Mouse (Mus musculus): ENCODE measurements around the gene Kcnj6.

Kcnj6 gene

DNA sequence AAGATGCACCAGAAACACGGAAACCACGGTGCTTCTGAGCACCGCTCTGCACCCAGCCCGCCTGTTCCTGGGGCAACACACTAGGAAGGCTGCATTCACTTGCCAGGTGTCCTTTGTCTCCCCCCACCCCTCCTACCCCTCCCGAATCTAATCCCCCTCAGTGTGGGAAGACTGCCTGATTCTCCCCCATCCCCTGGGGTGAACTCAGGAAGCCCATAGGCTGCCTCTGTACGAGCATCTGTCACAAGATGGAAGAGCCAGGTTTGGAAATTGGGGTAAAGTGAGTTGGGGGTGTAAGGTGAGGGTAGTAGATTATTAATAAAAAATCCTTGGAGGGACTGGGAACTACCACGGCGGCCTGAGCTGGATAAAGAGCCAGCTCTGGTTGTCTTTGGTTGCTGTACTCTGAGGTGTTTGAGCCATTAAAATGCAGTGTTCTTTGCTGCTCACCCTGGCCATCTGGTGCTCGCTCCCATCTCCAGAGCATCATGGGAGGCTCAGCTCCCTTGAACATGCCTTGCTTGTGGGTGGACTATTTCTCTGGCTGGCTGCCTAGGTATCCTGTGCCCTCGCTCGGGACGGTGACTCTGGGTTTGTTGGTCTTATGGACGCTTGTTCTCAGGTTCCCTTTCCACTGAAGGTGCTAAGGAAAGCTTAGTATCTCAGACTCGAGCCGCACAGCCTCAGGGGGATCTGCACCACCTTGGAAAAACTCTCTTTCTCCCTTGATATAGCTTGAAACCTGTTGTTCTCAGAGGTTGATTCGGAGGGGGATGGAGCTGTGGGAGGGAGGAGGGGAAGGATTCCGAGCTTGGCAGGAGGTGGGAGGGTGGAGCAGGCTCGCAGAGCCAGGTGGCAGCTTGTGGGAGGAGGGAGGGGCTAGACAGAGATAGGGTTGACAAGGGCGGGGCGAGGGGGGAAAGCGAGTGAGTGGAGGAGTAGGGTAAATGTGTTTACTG, 65.9 kb downstream of the Kcnj6 start:
- DNase-seq = peak; percentile 82

DNA sequence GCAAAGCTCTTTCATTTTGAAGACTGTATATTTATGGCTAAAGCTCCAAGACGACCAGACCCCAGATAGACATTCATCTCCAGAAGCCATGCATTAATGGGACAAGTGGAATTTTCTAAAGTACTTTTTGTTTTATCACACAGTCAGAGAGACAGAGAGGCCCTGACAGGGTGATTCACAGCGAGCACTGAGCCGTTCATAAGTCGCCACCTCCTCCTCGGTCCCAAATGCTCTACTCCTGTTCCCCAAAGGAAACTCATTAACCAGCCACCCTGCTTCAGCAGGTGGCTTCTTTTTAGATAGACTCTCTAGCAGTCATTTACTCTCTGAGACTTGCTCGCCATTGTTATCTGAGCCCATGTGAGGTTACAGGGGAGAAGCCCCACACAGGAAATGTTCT, 72.1 kb downstream of the Kcnj6 start:
- DNase-seq = no peak

DNA sequence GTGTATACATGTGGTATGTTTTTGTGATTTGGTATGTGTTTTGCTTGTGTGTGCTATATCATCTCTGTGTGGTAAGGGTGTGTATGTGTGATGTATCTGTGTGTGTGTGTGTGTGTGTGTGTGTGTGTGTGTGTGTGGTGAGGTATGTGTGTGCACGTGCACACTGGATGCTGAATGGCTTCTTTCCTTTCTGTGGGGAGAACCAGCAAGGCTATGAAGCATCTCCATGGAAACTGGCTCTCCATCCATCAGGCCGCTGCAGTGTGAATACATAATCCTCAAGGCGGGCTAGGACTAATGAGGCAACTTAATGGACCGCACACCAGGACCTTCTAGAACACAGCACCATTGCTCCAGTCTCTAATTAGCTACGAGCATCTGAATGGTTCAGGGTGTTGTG, 78.3 kb downstream of the Kcnj6 start:
- no peak for DNase-seq

DNA sequence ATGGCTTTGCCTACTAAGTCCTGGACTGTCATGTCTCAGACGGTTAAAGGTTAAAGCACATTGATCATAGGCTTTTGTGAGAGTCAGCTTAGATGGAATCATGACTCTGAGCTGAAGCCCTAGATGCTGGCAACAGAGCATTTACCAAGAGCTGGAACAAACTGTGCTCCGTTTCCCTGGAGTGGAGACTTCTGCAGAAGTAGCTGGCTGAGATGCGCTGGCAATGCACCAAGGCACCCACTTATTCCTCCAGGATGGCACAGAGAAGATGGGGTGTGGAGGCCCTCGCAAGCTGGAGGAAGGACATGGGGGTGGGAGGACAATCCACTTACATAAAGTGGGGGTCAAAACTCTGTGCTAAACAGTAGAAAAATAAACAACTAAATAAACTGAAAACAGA, 91.5 kb downstream of the Kcnj6 start:
- no peak for DNase-seq

DNA sequence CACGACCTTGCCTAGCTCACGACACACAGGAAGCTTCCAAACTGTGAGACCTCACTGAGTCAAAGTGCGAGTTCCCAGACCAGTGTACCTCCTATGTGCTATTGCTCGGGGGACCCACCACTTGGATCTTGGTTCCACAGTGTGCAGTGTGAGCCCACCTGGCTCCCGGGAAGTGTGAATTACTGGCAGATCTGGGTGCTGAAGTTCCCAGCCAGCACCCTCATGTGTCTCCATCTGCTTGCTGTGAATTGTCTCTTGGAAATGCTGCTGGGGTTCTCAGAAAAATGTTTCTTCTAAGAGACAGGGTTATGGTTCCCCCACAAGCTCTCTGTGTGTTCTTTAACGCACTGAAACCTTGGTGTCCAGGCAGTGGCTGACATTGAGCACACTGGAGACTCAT, 98.7 kb downstream of the Kcnj6 start:
- no peak for DNase-seq

DNA sequence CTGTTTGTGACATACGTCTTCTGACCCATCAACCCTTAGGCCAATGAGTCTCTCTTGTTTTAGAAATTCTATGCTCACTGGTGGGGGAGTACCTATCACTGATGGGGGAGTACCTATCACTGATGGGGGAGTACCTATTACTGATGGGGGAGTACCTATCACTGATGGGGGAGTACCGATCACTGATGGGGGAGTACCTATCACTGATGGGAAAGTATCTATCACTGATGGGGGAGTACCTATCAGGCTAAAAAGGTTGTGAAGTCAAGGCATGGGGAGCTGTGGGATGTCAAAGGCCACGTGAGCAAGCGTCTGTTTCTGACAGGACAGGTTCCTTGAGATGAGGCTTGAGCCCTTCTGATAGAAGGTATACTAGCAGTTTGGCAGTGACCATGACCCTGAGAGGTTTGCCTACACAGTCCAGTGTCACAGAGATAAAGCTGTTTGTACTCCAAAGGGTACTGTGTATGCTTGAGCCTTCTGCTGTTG, 105.3 kb downstream of the Kcnj6 start:
- no peak for DNase-seq

DNA sequence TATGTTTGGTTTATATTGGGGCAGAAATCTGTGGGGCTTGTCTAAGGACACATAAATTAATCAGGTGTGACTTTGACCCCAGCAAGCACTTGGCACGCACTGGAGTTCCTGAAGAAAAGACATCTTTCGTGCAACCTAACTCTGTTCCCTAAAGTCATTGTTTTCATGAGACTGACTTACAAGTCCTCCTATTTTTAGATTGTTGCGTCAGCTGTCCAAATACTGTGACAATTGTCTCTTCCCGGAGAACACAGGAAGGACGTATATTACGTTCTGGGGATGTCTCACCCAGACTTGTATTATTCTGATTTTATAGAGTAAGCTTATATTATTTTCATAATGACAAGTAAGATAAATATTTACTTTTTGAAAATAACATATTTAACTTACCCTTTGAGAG, 106.9 kb downstream of the Kcnj6 start:
- DNase-seq = no peak

DNA sequence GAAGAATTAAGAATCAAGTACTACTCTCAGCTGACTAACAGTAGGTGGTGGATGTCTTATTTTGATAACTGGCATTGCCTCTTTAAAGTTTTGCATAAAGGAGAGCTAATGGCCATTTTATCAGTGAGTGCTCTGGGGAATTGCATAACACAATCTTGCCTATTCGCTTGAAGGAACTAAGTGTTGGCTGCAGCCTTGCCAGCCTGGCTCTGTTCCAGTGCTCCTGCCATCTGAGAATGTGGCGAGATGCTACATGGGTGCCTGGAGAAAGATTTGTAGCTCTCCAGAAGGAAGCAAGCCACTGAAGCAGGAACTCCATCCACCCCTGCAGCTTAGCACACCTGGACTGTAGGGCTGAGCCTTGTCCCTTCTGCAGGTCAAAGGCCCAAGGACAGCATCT, 107.4 kb downstream of the Kcnj6 start:
- DNase-seq = peak; percentile 49

DNA sequence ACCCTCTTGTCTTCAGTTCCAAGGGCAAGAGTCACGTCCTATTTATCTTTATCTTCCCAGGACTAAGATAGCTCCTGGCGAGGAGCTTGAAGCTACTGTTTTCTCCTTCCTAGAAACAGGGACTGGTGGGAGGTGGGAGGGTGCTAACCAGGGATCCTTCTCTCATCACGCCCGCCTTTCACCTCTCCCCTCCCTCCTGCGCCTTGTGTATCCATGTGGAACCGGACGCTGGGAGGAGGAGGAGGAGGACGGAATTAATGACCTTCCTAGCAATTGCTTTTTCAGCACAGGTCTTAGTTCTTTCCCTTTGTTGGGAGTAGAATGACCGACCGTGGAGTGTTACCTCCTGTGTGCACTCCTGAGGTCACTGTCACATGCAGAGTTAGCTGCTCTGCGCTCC, 108.9 kb downstream of the Kcnj6 start:
- no peak for DNase-seq

DNA sequence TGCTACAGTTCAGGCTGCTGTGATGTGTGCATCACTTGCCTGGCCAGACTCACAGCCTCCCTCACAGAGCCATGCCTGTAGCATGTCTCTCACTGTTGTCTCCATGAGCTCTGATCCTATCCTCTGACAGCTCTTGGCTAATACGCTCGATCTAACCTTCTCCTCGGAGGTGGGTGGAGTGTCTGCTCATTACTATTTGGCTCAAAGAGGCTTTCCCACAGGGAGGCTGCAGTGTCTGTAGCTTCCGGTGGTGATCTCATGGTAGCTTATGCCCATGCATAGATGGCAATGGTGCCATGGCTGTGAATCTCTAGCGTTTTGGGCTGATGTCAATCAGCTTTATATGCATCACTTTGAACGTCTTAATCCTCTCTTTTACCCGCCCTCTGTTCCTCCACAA, 111.1 kb downstream of the Kcnj6 start:
- DNase-seq = no peak

DNA sequence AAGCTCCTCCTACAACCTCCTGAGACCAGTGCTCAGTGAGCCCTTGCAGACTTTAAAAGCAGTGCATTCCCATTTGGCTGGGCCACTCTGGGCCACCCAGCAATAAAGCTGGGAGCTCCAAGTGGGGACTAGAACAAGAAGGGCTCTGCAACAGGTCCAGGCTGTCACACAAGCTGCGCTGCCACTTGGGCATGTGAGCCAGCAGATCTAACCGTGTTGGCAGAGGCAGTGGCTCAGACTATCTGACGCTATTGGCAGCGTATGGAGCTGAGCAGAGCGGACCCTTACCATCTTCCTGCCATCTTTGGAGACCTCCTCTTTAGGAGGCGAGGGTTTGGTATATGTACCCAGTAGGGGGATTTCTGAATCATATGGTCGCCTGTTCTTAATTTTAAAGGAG, 112.4 kb downstream of the Kcnj6 start:
- DNase-seq = peak; percentile 46

DNA sequence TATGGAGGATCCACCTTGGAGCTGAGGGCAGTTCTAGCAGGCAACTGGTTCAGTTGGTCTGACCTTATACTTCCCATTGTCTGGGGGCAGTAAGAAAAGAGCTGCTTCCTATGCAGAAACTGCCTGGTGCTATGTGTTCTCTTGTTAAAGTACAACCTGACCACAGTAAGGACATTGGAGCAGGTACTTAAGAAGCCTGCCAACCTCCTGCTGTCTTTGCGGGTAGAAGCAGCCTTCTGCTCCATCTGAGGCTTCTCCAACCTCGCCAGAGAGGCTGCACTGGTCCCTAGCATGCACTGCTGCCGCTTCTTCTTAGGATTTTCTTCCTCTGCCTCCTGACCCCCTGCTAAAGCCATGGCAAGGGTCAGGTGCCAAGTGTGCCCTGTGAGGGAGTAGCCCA, 113.6 kb downstream of the Kcnj6 start:
- DNase-seq = peak; percentile 45

DNA sequence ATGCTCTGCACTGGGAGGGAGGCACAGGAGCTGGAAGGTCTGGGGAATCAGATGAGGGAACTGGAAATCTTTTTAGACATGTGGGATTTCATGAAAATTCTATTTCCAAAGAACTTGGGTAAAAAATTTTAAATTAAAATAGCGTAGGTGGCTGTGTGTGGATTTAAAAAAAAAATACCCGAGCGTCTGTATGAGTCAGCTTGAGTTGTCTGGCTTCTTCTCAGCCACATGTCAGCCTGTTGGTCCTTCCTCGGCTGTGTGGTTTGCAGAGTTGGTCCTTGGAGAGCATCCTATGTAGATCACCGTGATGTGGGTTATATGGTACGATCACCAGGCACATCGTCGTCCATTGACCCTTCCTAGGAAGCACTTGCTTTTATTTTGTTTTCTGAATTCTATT, 114.3 kb downstream of the Kcnj6 start:
- DNase-seq = no peak

DNA sequence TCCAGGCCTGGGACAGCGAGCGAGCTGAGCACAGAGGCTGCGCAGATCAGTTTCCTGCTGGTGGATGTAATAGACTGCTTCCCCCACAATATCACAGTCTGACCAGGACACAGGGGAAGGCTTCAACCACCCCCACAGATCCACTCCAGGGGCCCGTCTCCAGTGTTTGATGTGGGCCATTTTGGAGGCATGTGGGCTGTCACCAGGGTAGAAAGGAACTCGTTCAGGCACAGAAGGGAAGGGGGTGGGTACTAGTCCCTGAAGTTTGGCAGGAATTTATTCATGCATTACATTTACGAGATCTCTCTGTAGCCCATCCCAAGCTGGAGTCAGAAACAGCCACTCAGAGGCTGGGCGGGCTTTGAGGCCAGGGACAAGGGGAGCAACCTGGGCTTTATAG, 115.4 kb downstream of the Kcnj6 start:
- DNase-seq = no peak

DNA sequence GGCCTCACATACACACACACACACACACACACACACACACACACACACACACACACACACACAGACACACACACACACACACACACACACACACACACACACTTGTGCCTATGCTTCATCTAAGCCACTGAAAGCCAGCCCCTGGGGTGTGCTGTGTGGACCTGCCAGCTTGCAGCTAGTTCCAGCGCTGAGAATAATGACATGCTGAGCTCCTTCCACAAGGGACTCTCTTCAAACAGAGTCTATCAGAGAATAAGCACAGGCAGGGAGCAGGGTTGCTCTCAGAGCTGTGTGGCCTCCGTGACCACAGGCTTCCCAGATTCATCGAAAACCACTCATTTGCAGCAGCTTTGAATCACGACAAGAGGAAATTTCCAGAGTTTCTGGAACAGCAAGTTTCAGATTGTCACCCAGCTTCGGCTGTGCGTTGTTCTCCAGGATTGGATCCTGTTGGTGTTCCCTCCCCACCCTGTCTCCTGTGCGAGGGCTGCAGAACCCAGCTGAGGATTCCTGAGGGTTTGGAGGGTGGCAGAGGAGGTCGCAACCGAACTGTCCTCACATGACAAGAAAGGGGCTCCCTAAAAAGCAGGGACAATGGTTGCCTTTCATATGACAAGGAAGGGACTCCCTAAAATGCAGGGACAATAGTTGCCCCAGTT, 124.8 kb downstream of the Kcnj6 start:
- no peak for DNase-seq

DNA sequence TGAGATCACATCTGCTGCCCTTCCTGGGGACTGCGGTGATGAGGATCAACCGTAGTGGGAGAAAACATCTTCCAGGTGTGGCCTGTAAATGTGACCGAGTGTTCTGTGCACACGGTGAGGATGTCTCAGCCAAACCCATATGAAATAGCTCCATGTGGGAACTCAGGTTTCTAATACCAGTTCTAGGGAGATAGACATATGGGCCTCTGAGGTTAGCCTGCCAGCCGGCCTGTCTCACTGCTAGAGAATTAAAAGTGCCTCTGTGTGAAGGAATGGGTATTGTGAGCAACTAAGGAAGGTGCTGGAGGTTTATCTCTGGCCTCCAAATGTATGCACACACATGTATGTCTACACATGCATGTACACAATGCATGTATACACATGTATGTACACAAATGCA, 129.1 kb downstream of the Kcnj6 start:
- no peak for DNase-seq

DNA sequence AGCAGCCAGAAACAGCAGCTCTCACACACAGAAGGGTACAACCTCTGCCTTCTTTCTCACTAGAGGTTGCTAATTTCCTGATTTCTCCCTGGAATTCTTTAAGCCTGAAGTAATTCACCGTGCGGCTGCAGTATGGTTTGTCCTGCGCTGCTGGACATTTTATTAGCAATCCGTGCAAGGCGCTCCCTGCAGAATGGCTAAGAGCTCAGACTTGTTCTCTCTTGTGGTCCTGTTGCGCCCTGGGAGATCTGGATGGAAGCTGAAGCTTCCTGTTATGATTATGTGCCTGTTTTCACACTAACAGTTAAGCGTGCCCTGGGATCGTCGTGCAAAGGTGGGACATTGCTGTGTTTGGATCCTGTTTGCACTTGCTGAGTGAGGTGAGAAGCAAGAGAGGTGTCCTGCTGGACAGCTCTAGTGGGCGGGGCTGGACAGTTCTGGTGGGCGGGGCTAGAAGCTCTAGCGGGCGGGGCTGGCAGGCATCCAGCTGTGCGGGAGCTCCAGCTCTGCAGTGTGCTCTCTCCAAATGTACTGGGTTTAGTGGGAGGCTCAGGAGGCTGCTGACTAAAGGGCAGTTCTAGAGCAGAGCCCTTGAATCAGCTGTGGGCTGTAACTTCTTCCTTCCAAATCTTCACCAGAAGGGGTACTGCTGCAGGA, 131.1 kb downstream of the Kcnj6 start:
- DNase-seq = no peak

DNA sequence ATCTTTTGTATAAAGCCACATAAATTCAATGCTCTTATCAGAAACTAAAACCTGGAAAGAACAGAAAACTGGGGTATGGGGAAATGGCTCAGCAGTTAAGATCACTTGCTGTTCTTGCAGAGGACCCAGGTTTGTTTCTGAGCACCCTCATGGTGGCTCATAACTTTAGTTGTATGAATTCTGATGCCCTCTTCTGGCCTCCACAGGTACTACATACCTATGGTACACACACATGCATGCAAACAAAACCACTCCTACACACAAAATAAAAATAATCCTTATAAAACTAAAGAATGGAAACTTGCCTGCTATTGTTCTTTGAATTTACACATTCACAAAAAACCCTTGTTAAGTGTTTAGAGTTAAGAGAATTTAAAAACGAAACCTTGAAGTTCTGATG, 131.7 kb downstream of the Kcnj6 start:
- no peak for DNase-seq

DNA sequence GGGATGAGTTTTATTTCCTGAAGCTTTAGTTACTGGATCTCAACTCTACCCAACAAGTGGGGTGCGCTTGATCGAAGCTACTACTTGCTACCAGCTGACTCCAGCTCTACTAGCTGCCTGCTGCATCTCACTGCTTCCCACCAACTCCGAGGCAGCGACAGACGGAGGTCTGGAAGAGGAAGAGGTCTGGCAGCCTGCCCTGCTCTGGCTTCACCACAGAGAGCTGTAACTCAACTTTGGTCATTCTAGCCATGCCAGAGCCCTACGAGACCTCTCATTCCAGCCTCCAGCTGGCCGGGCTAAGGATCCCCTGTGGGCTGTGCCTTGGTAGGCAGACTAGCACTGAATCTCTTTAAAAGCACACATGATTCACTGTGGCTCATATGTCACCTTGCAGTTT, 132.4 kb downstream of the Kcnj6 start:
- DNase-seq = peak; percentile 30

DNA sequence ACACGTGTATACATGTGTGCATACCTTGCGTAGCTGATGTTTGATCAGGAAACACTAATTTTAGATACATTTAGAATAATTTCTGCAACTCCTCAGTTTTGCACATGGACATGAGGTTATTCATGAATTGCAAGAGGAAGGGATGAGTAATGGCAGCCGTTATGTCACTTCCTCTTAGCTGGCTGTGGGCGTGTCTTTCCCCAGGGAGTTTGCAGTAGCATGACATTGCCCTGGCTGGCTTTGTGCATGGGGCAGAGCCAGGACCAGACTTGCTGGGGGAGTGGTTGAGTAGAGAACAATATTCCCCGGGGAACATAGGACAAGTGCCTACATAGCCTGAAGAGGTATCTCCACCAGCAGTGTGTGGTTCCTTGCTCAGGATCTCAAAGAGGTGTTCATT, 134.0 kb downstream of the Kcnj6 start:
- DNase-seq = no peak

DNA sequence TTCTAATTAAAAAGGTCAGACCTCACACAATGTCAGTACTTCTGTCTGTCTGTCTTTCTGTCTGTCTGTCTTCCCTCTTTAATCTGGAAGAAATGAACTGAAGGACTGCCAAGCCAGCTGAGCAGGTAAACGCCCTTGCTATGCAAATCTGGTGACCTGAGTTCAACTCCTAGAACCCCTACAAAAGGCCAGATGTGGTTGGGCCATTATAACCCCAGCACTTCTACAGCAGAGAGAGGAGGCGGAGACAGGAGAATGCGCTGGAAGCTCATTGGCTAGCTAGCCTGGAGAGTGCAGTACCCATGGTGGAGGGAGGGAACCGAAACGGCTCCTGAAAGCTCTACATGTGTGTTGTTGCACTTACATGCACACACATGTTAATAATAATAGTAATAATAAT, 141.5 kb downstream of the Kcnj6 start:
- DNase-seq = no peak

DNA sequence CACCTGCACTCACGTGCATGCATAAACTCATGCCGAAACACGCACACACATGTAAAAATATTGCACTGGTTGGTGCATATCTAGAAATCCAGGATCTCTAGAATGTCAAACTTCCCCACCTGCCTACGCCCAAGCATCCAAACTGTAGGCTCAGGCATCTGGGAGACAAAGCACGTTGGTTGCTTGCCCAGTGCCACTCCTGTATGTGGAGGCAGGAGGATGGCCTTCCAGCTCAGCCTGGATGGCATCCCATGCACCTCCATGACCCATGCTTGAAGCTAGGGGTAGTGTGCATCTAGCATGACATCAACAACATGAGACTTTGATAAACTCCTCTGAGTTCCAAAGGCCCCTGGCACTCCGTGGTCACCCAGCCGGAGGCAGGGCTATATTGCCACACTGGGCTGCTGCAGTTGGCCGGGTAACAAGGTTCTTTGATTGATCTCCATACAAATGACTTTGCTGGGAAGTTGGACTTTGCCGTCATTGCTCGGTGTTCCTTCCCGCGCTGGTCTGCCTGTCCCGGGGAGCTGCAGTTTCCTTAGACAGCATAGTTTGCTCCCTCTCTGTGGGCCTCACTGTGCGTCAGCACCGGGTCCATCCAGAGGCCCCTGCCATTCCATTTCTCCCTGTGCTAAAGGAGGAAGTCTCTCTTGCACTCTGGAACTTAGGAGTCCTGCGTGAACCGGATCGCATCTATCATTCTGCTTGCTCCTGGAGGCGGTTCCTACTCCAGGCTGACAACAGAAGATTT, 144.9 kb downstream of the Kcnj6 start:
- no peak for DNase-seq

DNA sequence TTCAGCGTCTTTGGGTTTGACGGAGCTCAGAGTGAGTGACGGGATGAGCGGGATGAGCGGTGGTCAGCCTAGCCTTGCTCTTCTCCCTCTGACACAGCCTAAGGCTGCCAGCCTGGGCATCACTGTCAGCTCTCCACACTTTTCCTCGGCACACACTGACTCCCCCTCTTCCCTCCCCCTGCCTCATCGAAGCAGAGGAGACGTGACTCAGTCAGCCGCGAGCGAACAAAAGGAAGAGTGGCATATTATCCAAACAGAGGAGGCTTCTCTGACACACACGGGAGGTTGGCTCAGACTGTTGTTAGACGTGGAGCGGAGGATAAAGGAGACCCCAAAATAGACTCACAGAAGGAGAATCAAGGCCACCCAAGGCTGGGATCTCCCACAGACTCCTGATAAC, 147.1 kb downstream of the Kcnj6 start:
- DNase-seq = no peak

All from cerebellum, adult 8-10 months (tissue).